Mouse (Mus musculus): Measurements from ENCODE around the gene Ccdc130.
"Not testable (repeated sequence)": the region's sequence is repeated elsewhere in the genome, so short reads cannot be mapped to it uniquely, and the experiment has no call there.

Ccdc130 gene

GRCm38 (mm10) chr8:84269950-84270773 lies at the start of gene Ccdc130:
Gene Ccdc130 (minus strand): TSS chr8:84270380.
- DNase-seq (ENCODE audit: low spot score in 2 of 2), result peak; percentile 99 to 100

DNA sequence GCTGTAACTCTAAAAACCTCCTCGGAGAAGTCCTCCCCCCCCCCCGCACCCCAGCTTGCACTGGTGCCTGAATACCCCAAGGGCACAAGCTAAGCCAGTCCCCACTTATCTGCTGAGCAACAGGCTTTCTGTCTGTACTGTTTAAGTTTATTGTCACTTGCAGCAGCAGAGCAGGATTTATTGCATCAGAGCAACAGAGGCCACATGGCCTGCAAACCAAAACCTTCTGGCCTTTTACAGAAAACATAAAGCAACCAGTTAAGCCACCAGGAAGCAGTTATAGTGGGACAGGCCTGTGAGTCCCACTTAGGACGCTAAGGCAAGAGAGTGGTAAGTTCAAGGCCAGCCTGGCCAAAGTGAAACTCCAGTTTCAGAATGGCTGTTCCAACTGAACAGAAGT lies 38.2 kb upstream of the Ccdc130 start:
- DNase-seq (ENCODE audit: low spot score in 2 of 2), result no peak

DNA sequence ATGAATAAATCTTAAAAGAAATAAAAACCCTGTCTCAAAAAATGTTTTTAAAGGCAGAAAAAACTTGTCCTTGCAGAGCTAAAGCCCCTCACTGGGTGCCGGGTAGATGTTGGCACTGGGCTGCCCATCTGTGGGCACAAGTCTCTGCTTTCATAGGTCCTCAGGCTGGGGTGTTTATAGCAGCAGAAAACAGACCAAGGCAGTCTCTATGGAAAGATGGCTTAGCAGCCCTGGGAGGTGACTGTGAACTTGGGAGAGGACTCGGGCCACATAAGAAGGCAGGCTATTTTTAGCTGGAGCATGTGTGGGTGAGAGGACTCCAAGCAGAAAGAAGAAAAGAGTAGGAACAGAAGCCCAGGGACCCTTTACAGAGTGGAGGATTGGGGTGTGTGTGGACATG lies 33.8 kb upstream of the Ccdc130 start:
- no peak for DNase-seq (ENCODE audit: low spot score in 2 of 2)

- no peak for DNase-seq (ENCODE audit: low spot score in 2 of 2)
Measured at GRCm38 (mm10) chr8:84297029-84297785, 27.0 kb upstream of the Ccdc130 start.

- peak in 1 of 2 experiments; percentile 32 for DNase-seq (ENCODE audit: low spot score in 2 of 2)
Measured at GRCm38 (mm10) chr8:84291688-84292087, 21.5 kb upstream of the Ccdc130 start.

GRCm38 (mm10) chr8:84291086-84291485 lies 20.9 kb upstream of the Ccdc130 start:
- no peak for DNase-seq (ENCODE audit: low spot score in 2 of 2)

- no peak for DNase-seq (ENCODE audit: low spot score in 2 of 2)
Measured at GRCm38 (mm10) chr8:84288892-84289291, 18.7 kb upstream of the Ccdc130 start.

GRCm38 (mm10) chr8:84285665-84286064 lies 15.5 kb upstream of the Ccdc130 start:
- DNase-seq (ENCODE audit: low spot score in 2 of 2), result not testable (repeated sequence)

- DNase-seq (ENCODE audit: low spot score in 2 of 2), result no peak
Measured at GRCm38 (mm10) chr8:84284608-84285063, 14.5 kb upstream of the Ccdc130 start.

GRCm38 (mm10) chr8:84280777-84281176 lies 10.6 kb upstream of the Ccdc130 start:
- no peak for DNase-seq (ENCODE audit: low spot score in 2 of 2)

DNA sequence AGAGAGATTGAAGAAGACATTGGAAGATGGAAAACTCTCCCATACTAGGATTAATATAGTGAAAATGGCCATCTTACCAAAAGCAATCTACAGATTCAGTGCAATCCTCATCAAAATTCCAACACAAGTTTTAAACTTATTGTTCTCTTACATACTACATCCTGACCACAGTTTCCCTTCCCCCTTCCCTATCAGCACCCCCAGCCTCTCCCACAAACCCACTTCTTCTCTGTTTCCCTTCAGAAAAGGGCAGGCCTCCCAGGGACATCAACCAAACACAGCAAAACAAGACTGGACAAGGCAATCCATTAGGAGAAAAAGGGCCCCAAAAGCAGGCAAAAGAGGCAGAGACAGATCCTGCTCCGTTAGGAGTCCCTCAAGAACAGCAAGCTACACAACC lies 6.3 kb upstream of the Ccdc130 start:
- no peak for DNase-seq (ENCODE audit: low spot score in 2 of 2)

DNA sequence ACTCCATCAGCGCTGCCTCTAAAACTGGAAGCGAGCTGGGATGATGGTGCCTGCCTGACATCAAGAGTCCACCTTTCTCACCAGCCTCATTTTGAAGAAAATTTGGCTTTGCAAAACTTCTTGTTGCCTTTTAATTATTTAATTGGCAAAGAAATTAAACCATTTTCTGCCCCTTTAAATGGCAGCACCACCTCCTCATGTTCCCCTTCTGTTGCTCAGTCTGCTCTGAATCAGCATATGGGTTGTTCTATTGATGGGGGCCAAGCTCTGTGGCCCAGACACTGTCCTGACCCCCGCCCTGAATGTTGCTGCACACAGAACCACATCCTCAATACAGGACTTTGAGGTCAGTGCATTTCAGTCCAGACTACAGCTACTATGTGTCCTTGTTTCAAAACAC lies 3.8 kb upstream of the Ccdc130 start:
- DNase-seq (ENCODE audit: low spot score in 2 of 2), result no peak

GRCm38 (mm10) chr8:84272302-84272701 lies 2.1 kb upstream of the Ccdc130 start:
- no peak for DNase-seq (ENCODE audit: low spot score in 2 of 2)

- peak in 1 of 2 experiments; percentile 49 for DNase-seq (ENCODE audit: low spot score in 2 of 2)
Measured at GRCm38 (mm10) chr8:84261098-84261497, 9.1 kb downstream of the Ccdc130 start.

DNA sequence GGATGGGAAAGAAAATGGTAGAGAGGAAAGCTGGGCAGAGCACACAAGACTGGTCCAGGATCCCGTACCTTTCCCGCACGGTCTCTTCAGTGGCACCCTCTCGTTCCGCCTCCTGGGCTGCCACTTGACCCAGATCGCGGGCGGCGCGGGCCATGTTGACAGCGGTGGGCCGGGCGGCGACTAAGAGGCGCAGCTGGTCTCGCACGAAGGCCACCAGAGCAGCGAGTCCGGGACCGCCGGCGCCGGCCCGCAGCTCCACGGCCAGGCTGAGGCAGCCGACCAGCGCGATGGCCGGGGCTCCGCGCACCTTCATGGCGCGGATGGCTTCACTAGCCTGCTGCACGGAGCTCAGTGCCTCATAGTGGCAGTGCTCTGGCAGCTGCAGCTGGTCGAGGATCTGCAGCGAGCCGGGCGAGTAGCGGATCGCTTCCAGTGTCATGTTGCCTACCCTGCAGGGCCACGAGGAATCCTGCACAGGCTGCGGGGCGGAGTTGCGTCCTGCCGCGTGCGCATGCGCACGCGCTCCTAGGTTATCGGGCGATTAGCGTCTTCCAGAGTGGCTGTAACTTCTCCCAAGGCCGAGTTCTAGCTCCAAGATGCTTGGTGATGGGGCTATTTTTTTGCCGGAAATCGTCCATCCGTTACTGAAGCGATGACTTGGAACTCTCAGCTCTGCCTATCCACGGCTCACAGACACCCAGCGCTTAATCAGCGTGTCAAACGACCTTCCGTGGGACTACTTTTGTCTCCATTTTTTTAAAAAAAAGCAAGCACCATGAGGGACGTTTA lies 13.2 kb downstream of the Ccdc130 start, which contains the start of gene Mri1:
TSS of gene Mri1 (minus strand) at position 505 of the 789 bp plus-strand sequence.
- DNase-seq (ENCODE audit: low spot score in 2 of 2), result peak in 1 of 2 experiments; percentile 77

- no peak for DNase-seq (ENCODE audit: low spot score in 2 of 2)
Measured at GRCm38 (mm10) chr8:84256458-84256821, 13.7 kb downstream of the Ccdc130 start.

- no peak for DNase-seq (ENCODE audit: low spot score in 2 of 2)
Measured at GRCm38 (mm10) chr8:84255858-84256257, 14.3 kb downstream of the Ccdc130 start.

- DNase-seq (ENCODE audit: low spot score in 2 of 2), result peak; percentile 79 to 88
Measured at GRCm38 (mm10) chr8:84249257-84250170, 20.7 kb downstream of the Ccdc130 start, which contains the start of gene D8Ertd738e. Gene D8Ertd738e (minus strand): TSS chr8:84249719.

DNA sequence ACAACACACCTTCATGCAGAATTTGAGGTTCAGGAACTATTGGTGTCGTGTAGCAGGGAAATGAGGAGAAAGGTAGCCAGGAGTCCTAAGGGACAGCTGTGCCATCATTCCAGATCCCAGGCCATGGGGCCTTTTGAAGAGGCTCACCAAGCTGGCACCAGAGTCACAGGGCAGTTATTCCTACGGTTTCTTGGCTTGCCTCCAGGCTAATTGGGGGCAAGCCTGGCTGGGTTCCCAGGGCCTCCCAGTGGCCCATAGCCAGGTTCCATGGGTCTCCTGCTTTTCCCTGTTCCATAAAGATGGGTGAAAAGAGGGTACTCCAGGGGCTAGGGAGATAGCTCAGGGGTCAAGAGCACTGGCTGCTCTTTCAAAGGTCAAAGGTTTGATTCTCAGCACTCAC lies 28.4 kb downstream of the Ccdc130 start:
- no peak for DNase-seq (ENCODE audit: low spot score in 2 of 2)

GRCm38 (mm10) chr8:84241167-84241566 lies 29.0 kb downstream of the Ccdc130 start:
- DNase-seq (ENCODE audit: low spot score in 2 of 2), result no peak
